Mouse (Mus musculus) megakaryocyte-erythroid progenitor cell, adult 5 weeks (primary cell): ENCODE measurements around the gene Cpeb1. TPM values are rescaled to one million over a fixed set of nuclear protein-coding genes. Genes with fewer than 3 reads are reported as not detected.

Experiments used
- polyA plus RNA-seq: library from polyadenylated mRNA; stranded (reverse); fragments of >175 nt; gene quantifications from 2 replicates; pipeline ENCODE4 v1.2.3, GENCODE M21; 2012

Gene Cpeb1
- polyA plus RNA-seq, result not detected in 2 replicates

DNA sequence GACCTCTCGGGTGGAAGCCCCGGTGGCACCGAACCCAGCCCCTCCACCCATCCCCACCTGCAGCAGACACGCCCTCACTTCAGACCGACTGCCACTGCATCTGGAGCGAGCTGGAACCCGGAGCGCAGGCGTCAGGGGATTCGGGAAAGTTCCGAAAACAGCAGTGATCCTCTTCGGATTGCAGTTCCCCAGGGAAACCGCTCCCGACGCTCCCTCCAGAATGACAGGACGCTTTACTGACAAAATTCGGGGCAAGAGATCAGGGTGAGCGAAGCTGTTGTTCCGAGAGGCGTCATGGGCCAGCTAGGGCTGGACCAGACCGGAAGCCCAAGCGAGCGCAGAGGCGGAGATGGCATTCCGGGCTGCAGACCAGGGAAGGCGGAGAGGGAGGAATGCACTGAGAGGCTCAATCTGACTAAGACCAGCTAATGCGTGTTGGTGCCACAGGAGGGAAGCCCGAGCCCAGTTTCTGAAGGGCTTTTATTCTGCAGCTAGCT is at the start of gene Cpeb1:
Cpeb1 (minus strand) TSS at position 311 of the 497 bp plus-strand sequence.

DNA sequence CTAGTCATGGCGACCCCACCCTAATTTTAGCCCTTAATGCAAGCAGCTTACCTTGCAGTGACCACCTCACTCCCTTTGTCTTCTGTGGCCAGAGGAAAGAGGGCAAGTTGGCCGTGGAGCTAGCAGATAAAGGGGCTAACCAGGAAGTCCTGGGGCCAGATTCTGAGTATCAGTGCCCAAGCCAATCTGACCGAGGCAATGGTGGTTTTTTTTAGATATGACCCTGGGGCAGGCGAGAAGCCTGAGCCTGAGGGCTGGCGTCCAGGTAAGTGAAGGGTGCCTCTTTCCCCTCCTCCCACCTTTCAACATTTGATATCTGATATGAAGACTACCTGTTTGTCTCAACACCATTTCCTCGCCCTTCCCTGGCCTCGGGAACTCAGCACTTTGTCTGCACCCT is 42.9 kb upstream of the Cpeb1 start, which contains the start of gene BC048679:
BC048679 (minus strand) TSS at position 101 of the 400 bp plus-strand sequence.

DNA sequence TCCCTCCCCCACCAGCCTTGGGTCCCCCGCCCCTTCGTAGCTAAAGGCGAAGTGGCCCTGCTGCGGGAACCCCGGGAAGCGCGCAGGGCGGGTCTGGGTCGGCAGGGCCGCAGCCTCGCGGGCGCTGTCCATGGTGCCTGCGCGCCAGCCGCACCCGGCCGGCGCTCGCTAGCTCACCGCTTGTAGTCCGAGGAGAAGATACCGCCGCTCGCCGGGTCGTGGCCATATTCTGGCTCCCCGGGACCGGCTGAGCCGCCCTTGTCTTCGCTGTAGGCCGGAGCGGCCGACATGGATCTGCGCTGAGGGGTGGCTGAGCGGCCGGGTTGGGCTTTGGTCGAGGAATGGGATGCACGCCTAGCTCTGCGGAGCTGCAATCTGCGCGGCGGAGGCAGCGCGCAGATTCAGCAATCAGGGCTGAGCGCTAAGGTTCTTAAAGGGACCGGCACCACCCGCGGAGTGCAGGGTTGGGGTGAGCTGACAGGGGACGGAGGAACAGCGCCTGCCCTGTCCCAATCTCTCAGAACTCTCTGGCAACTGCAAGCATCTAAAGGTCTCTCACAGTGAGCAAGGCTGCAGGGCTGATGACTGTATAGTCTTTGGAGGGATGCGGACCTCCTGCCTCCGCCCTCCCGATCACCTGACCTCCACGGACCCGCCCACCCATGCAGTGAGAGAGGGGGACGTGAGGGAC is 38.2 kb upstream of the Cpeb1 start, which contains the start of gene Ap3b2:
Ap3b2 (minus strand) TSS at position 595 of the 691 bp plus-strand sequence.

DNA sequence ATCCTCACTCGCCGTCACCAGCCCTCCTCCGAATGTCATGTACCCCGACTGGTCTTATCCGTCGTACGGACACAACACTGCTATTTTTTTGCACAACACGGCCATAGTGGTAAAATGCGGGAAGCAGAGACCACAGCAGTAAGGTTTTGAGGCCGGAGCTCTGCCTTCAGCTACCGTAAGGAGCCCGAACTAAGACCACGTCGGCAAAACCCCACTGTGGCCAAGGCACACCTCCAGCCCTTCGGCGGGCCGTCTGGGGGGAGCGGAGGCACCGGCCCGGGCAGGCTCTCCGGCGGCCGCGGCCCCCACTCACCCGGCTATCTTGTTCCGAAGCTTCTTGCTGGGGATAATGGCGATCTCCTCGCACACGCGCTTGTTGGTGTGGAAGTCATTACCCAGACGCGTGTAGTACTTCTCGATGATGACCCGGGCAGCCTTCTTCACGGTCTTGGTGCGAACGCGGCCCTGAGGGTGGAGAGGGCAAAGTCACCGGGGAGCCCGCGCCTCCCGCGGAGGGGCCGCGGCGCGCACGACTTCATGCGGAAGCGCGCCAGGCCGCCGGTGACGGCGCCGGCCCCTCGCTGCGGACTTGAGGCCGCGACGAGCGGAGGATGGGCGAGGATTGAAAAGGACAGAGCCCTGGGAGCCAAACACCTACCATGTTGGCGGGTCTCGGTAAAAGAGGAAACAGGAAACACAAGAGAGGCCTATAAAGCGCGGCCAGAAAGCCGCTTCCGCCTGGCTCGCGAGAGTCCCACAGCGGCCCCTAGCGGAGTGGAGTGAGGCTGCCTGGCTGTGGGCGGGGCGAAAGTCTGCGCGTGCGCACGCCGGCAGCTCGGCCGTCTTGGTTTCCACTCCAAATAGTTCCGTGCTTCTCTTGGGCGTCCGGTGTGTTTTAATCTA is 110.5 kb downstream of the Cpeb1 start, which contains the start of gene Rps17:
Rps17 (minus strand) TSS at position 711 of the 903 bp plus-strand sequence.

Other genes with a start within 250 kb of the Cpeb1 start
- gene Pde8a, start 241.9 kb downstream of the Cpeb1 start, polyA plus RNA-seq, result 1.4 and 1.9 TPM in 2 replicates
- 270 and 323 TPM in 2 replicates for gene Rps17, start 110.2 kb downstream of the Cpeb1 start, polyA plus RNA-seq
- gene Ap3b2, start 38.5 kb upstream of the Cpeb1 start, polyA plus RNA-seq, result not detected in 2 replicates
- not detected in 2 replicates for gene BC048679, start 42.8 kb upstream of the Cpeb1 start, polyA plus RNA-seq
- 0.05 TPM in 1 of 2 replicates, not detected in the other for gene Fsd2, start 111.5 kb upstream of the Cpeb1 start, polyA plus RNA-seq
- 22.5 and 30.6 TPM in 2 replicates for gene Whamm, start 115.8 kb upstream of the Cpeb1 start, polyA plus RNA-seq